Mouse (Mus musculus): ENCODE measurements around the gene Dpt. TPM values are rescaled to one million over a fixed set of nuclear protein-coding genes. Genes with fewer than 3 reads are reported as not detected.

The Dpt gene
- 4.5 and 7.1 TPM in 2 replicates for polyA plus RNA-seq (2015; fragmentation: Nextera tagmentation; extraction: Ambion mirVana)

GRCm38 (mm10) chr1:164796471-164796870, at the start of gene Dpt:
TSS of gene Dpt (plus strand) at chr1:164796644.

Other genes with a start within 250 kb of the Dpt start
- gene Xcl1, start 138.9 kb downstream of the Dpt start, polyA plus RNA-seq (2015; fragmentation: Nextera tagmentation; extraction: Ambion mirVana) = 0.28 and 0.34 TPM in 2 replicates

Measured in spleen, postnatal 0 days (tissue).